Mouse (Mus musculus) heart, adult 18-20 months (tissue): Measurements from ENCODE around the gene Gtf3c4. TPM values are rescaled to one million over a fixed set of nuclear protein-coding genes. Genes with fewer than 3 reads are reported as not detected.

Experiments used
- DNase-seq, 2 experiments: peaks; one replicate each; pipeline ENCODE4 v3.0.0; 2021 to 2022; ENCODE audit warnings: mixed read lengths in 1 of 2
- long read RNA-seq, 2 experiments: library from polyadenylated mRNA; stranded (forward); transcript quantifications; one replicate each; pipeline ENCODE4 v2.0.0; 2021
- total RNA-seq, 2 experiments: library from RNA; stranded (reverse); gene quantifications; 2 replicates each; pipeline ENCODE4 v1.2.3; 2021

The Gtf3c4 gene
- total RNA-seq, result 10 to 100 TPM; 17.0 to 22.1 TPM
- long read RNA-seq, experiment 1, full-length matches to known transcripts, result 10 of 13 reads
- long read RNA-seq, experiment 1, partial matches to known transcripts, result 1 of 13 reads
- long read RNA-seq, experiment 1, other reads (novel, unspliced or antisense), result 2 of 13 reads
- long read RNA-seq, experiment 2, full-length matches to known transcripts, result 4 of 4 reads
- long read RNA-seq, experiment 2, partial matches to known transcripts, result 0 of 4 reads
- long read RNA-seq, experiment 2, other reads (novel, unspliced or antisense), result 0 of 4 reads

DNA sequence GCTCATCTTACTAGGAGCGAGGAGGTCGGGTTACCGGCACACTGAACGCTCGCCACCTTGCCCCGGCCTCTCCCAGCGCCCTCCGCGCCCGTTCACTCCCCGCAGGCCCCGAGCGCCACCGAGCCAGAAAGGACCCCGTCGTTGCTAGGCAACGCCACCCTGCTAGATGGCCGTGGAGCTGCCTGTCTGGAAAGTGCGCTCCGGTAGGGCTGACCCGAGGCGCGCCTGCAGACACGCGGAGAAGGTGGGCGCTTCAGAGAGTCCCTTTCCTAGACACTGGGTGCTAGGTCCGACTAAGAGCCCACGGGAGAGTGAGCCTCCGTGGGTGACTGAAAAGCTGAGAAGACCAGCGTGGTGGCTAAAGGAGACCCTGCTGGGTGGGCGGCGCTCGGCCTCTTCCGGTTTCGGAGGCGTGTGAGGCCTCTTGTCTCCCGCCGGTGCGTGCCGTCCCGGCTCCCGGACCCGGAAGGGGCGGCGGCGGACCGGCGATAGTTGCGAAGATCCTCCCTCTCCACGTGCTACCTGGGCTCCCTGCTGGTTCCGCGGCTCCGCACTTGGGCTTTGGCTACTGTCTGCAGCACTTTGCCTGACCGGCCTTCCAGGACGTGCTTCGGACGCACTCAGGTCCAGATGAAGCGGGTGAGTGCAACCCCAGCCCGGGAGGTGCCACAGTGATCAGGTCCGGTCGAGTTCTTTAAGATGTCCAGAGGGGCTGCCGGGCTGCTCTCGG is at the start of gene Gtf3c4, which contains the start of gene Ddx31:
Gene Gtf3c4, minus strand, starts transcription at position 139 of the 730 bp plus-strand sequence.
Gene Ddx31, plus strand, starts transcription at position 185 of the 730 bp plus-strand sequence.
- DNase-seq, result peak; percentile 95 to 98

- no peak for DNase-seq
Observed at GRCm38 (mm10) chr2:28884914-28885313, 44.8 kb upstream of the Gtf3c4 start.

DNA sequence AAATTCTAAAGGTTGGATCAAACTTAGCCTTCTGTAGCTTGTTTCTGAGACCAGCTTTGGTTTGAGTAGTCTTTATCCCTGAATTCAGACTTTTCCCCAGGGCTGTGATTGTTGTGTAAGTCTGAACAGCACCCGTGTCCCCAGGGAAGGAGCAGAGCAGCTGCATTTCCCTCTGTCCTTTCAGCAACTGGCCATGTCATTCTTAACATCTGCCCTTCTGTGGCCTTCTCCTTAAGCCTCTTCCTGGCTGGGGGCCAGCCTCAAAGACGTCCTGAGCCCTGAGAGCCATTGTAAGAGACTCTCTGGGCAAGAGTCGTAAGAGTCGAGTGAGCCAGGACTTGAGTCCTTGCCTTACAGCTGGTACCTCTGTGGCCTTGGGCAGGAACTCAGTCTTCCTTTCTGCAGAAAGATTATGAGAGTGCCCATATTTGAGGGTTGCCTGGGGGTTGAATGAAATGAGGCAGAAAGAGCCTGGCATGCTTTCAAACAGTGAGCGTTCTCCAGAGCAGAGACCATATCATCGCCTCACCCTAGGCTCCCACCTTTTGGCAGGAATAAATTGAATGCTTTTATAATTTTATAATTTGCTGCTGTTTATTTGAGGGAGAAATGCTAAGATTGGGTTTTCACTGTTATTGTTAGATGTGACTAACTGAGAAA is 42.8 kb upstream of the Gtf3c4 start:
- DNase-seq, result peak; percentile 9 to 24

DNA sequence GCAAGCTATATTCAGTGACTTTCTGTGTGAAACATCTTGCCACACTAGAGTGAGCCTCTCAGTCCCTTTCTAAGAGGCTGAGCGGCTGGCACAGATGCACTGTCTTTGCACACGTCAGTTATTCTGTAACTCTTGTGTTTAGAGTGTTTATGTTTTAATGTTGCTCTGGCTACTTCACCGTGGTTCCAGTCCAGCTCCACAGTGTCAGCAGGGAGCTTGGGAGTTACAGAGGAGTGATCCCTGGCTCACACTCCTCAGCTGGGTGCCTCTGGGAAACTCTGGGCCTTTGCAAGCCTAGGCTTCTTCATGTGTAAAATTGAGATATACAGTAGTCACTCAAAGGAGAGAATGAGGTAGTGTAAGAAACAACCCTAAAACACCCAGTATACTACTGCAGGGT is 41.9 kb upstream of the Gtf3c4 start:
- DNase-seq, result no peak

DNA sequence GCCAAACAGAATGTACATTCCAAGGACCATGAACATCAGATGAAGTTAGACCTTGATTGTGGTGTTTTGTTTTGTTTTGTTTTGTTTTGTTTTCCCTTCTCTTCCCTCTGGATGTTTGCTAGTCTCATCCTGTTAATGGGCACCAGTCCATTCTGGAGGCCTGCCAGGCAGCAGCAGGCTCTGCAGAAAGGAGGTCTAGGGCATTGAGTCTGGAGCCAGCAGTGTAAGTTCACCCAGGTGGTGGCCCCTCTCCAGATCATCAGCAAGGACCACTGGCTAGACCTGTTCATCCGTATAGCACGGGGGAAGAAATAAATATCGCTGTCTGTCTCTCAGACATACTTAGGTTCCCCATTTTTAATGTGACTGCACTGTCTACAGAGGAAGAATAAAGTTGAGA is 41.1 kb upstream of the Gtf3c4 start:
- DNase-seq, result peak in 1 of 2 experiments; percentile 16

GRCm38 (mm10) chr2:28875554-28875953 is 35.4 kb upstream of the Gtf3c4 start:
- DNase-seq, result no peak

- DNase-seq, result no peak
Observed at GRCm38 (mm10) chr2:28867495-28867894, 27.3 kb upstream of the Gtf3c4 start.

GRCm38 (mm10) chr2:28863857-28864256 is 23.7 kb upstream of the Gtf3c4 start:
- DNase-seq, result no peak

DNA sequence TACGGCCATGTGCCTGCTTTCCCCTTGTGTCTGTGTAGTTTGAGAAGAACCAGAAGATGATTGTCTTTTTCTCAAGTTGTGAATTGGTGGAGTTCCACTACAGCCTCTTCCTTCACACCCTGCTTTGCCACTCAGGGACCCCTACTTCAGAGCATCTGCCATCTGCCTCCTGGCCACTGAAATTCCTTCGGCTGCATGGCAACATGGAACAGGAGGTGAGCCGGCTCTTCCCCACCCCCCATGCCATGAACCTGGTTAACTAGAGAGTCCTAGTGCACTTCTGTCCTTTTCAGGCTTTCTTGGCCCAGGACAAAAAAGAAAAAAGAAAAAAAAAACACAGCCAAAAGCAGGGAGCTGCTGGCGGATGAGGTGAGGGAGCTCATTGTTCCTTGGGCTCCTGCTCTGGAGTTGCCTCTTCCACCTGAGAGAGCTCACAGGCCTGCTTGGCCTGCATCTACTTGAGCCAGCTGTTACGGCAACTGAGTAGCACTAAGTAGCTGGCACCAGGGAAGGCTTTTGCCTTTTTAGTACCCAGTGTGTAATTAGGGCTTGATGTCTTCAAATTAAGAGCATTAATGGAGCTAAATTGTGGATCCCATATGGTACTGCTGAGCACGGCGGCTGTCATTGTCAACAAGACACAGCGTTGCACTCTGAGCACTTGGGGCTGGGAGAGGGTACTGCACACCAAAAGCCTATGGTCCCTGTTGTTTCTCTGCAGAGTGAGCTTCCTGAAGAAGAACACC is 20.7 kb upstream of the Gtf3c4 start:
- no peak for DNase-seq

- DNase-seq, result no peak
Observed at GRCm38 (mm10) chr2:28859303-28859702, 19.1 kb upstream of the Gtf3c4 start.

DNA sequence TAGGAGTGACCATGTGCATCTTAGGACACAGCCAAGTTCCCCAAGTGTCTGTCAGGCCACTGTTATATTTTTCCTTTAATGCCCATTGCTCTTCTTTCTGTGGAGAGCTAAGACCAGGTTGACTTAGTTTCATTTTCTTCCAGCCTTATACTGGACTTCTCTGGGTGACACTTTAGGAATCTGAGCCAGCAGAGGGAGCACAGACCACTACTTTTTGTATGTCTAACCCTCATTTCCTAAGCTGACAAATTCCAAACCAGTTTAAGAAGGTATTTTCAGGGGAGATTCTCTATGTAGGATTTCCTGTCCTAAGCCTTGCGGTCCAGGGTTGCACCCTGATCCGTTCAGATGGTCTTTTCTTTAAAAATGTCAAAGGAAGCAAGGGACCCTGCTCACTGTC is 15.6 kb upstream of the Gtf3c4 start:
- no peak for DNase-seq

DNA sequence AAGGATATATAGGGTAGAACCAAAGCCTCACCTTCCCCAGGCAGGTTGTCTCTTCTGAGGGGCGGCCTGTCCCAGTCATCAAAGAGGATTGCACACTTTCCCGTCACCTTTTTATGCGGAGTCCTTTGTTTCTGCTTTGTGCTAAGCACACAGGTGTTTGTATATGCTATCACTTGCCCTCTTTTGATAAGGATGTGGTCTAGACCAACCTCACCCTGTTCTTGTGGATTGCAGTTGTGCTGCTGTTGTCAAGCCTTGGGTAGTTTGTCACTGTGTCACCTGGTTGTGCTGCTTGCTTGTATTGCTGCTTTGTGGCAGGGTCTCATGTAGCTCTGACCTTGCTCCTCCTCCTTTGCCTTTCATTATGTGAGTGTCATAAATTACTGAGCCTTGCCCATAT is 12.4 kb upstream of the Gtf3c4 start:
- no peak for DNase-seq

GRCm38 (mm10) chr2:28848879-28849278 is 8.7 kb upstream of the Gtf3c4 start:
- DNase-seq, result no peak

DNA sequence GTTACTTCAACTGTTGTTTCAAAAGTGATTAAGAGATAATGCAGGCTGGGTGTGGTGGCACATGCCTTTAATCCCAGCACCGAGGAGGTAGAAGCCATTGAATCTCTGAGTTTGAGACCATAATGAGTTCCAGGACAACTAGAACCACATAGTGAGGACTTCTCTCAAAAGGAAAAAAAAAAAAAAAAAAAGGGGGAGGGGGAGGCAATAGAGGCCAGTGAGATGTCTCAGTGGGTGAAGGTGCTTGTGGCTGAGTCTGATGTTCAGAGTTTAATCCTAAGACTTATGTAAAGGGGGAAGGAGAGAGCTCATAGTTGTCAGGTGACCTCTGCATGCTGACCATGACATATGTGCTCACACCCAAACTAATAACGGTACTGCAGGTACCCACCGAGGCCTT is 1.9 kb upstream of the Gtf3c4 start:
- DNase-seq, result no peak

DNA sequence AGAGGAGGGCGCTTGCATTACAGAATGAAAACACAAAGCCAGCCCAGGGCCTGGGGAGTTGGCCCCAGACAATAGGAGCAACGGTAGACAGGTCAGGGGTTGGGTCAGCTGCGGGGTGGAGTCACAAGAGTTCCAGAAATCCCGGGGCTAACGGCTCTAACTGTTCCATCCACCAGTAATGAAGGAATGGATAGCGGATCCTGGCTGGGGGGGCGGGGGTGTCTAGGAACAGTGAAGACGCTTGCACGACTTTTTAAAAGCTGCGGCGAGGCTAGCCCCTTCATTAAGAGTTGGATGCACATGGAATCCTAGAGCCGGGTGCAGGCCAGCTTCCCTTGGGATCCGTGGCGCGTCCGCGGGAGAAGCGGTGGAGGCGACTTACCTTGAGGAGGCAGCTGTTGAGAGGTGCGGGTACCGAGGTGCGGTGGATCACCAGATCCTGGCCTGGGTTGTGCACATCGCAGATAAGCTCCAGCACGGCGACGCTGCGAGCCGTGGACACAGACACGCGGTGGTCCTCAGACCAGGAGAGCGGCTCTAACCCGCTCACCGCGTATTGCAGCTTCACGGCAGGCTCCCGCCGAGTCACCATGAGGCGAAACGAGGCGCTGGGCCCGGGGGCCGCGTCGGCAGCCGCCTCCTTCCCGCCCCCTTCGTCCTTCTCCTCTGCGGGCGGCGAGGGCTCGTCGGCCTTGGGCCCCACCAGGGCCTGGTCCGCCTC is 499 bp downstream of the Gtf3c4 start:
- DNase-seq, result peak in 1 of 2 experiments; percentile 14

DNA sequence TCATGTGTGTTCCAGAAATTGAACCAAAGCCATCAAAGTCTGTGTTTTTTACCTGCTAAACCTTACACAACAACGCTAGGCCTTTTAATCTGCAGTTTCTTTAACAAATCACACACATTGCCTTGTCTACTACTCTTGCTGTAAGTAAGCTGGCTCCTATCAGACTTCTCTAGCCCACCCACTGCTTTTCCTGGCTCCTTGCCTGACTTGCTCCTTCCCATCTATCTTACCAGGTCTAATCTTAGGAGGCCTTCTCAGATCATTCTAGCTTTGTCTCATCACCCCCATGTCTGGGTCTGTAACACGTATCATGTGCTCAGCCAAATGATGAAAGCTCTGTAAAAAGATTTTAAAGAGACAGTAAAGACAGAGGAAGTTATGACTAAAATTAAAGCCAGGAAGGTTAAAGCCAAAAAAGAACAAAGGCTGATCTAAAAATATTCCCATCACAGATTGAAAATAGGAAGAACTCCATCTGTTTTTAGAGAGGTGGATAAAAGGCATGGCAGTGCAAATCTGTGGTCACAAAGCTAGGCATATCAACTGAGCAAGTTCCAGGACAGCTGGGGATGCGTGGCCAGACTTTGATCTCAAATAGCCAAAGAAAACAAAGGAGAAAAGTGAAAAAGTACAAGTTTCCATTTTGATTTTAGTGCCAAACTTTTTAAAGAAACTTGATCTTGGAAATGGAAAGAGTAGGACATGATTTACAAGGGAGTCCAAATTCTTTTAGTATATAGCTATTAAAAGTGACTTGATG is 3.8 kb downstream of the Gtf3c4 start:
- DNase-seq, result no peak

DNA sequence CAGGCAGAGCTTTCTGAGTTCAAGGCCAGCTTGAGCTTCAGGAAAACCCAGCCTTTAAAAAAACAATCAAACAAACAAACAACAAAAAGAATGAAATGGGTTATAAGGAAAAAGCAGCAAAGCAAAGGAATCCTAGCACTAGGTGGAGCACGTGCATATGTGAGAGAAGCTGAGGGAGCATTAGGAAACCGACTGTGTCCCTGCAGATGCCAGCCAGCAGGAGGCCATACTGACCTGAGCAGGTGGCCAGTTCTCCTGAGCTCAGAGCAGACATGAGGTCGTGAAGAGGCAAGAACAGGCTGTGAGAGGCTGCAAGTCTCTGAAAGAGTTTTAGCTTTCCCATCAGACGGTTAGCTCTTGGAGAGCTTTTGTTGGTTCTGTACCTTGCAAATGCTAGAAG is 10.9 kb downstream of the Gtf3c4 start:
- no peak for DNase-seq

- no peak for DNase-seq
Observed at GRCm38 (mm10) chr2:28818866-28819265, 21.3 kb downstream of the Gtf3c4 start.

GRCm38 (mm10) chr2:28810260-28811013 is 29.7 kb downstream of the Gtf3c4 start:
- DNase-seq, result no peak

GRCm38 (mm10) chr2:28808841-28809240 is 31.3 kb downstream of the Gtf3c4 start:
- DNase-seq, result no peak
